Mouse (Mus musculus) left cerebral cortex, postnatal 14 days (tissue): ENCODE data around the gene Tmem50b. TPM values are rescaled to one million over a fixed set of nuclear protein-coding genes. Genes with fewer than 3 reads are reported as not detected.
"Not testable (repeated sequence)": the region's sequence is repeated elsewhere in the genome, so short reads cannot be mapped to it uniquely, and the experiment has no call there.

Source experiments
- DNase-seq, 2 experiments: peaks; one replicate each; pipeline ENCODE4 v3.0.0; 2021 to 2022; ENCODE audit warnings: low spot score in 2 of 2, mixed read lengths in 1 of 2
- intact Hi-C: fragments of 180-260 bp; cut with DNase I; formaldehyde crosslinking; loops from one replicate; pipeline ENCODE4 v1.15.1; 2025
- long read RNA-seq, 2 experiments: library from polyadenylated mRNA; stranded (forward); transcript quantifications; one replicate each; pipeline ENCODE4 v2.0.0; 2021
- total RNA-seq, 2 experiments: library from RNA; stranded (reverse); gene quantifications; 2 replicates each; pipeline ENCODE4 v1.2.3; 2021

Gene Tmem50b
- total RNA-seq: 100 to 1,000 TPM; 104 to 110 TPM
- long read RNA-seq, experiment 1, transcript Tmem50b-201 (7 exons, 2,347 nt): major isoform, 183 of 203 reads
- long read RNA-seq, experiment 1, partial matches to known transcripts: 2 of 203 reads
- long read RNA-seq, experiment 1, other reads (novel, unspliced or antisense): 18 of 203 reads
- long read RNA-seq, experiment 2, transcript Tmem50b-201 (7 exons, 2,347 nt): major isoform, 147 of 166 reads
- long read RNA-seq, experiment 2, partial matches to known transcripts: 3 of 166 reads
- long read RNA-seq, experiment 2, other reads (novel, unspliced or antisense): 16 of 166 reads

DNA sequence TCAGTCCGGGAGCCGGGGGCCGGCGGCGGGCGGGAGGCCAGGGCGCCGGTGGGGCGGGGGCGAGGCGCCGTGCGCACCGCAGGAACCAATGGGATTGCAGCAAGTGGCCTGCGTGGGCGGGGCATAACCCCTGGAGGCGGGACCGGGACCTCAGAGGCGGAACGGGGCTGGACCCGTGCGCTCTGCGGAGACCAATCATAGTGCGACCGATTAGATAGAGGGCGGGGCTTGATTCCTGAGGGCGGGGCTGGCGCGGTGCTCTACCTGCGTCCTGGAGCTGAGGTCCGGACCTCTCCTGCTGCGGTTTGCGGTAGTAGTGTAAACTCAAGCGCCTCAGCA, at the start of gene Tmem50b:
Tmem50b (minus strand) TSS at position 129 of the 339 bp plus-strand sequence.
- DNase-seq: peak; percentile 98 to 99
- intact Hi-C loops: loop anchor here (5.0 kb wide), 1 partner anchor 45 kb away; no protein-coding TSS in a partner anchor

DNA sequence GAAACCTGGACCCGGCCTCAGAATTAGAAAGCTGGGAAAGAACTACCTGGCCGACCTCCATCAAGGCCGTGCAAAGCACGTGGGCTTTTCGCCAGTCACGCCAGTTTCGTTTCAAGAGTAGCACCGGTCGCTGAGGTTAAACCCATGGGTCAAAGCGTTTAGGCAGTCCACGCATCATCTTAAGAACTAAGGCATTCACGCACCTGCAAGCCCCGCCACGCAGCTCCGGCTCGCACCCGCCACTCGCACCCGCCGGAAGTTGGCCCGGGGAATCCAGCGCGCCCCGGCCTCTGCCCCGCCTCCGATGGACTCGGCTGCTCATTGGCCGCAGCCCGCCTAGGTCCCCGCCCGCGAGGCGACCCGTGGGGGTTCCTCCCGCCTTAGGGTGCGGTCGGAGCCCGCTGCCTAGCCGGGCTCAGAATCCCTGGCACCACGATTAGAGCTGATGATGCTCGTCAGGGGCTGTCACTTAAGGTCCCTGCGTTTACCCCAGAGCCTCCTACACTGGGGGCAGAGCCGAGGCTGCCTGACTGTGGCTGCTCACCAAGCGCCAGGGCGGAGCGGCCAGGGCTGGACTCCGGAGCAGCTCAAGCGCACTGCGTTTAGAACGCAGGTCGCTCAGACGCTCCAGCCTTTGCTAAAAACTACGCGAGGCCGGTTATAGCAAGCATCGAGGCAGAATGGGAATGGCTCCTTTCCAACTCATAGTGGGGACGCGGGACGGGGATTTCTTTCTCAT, 49.2 kb upstream of the Tmem50b start, which contains the start of gene Gart:
Gart (minus strand) TSS at position 272 of the 739 bp plus-strand sequence.
- intact Hi-C loops: no loop called here
- peak; percentile 91 to 92 for DNase-seq

DNA sequence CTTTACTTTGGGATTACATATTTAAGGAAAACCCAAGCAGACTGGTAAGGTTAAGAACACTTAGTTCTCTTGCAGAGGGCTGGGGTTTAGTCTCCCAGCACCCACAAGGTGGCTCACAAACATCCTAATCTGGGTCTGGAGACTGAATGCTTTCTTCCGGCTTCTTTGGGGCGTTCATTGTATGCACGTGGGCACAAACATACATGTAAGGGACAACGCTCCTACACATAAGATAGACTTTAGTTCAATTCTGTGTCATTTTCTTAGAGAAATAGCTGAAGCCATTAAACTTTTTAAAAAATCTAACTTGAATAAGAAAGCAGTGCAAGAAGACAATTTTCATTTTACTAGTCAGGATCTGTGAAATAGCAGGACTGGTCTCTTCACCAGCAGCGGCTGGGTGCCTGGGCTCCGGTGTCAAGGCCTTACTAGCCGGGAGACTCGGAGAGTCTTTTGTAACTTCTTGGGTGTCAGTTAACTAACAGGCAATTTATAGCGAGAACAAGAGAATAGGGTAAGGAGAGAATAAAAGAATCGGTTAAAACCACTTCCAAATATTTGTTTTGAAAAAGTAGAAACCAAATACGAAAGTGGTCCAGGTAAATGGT, 48.5 kb upstream of the Tmem50b start:
- no peak for DNase-seq
- intact Hi-C loops: no loop called here

DNA sequence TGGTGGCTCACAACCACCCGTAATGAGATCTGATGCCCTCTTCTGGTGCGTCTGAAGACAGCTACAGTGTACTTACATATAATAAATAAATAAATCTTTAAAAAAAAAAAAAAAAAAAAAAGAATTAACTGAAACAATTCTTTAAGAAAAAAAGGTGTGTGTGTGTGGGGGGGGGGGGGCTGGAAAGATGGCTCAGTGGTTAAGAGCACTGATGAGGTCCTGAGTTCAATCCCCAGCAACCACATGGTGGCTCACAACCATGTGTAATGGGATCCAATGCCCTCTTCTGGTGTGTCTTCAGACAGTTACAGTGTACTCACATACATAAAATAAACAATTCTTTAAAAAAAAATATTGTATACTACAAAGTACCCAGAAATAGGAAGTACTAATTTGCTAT, 47.8 kb upstream of the Tmem50b start:
- intact Hi-C loops, DNase-seq: not testable (repeated sequence)

DNA sequence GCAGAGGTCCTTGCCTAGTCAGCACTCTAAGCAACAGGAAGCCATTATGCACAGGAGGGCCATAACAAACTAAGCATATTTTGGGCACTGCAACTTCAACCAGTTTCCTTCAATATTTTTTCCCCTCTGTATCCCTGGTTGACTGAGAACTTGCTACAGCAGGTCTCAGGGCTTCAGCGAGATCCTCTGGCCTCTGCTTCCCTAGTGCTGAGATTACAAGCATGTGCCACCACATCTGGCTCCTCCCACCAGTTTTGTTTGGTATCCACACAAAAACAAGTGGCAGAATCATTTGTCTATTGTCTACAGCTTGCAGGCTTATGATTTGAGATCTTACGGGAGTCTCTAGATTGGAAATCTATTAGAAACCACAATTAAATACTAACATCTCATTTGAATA, 47.3 kb upstream of the Tmem50b start:
- no peak for DNase-seq
- intact Hi-C loops: no loop called here

DNA sequence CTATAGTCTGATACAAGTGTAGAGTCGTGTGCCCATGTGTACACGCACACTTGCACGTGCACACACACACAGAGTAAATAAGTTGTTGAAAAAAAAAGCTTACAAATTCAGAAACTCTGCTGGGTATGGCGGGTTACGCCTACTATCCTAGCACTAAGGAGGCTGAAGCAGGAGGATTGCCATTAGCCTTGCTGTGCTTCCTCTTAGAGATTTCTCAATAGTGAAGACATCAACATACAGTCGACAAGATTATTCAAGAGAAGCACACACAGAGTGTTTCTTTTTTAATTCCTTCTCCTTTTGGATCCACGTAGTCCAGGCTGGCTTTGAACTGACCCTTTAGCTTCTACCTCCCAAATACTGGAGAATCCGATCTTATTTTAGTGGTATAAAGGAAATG, 42.6 kb upstream of the Tmem50b start:
- intact Hi-C loops: no loop called here
- no peak for DNase-seq

DNA sequence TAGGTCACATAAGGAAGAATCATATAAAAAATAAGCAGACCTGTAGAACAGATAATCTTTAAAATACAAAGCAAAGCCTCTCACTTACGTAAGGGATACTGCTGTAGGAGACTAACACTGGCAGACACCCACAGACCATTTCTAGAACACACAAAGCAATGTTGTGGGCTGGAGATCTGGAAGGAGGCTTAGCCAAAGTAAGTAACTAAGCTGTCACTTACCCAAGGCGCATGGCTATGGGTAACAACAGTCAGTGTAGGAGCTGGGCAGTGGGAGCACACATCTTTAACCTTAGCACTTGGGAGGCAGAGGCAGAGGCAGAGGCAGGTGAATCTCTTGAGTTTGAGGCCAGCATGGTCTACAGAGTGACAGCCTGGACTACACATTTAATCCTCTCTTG, 42.0 kb upstream of the Tmem50b start:
- no peak for DNase-seq
- intact Hi-C loops: no loop called here

DNA sequence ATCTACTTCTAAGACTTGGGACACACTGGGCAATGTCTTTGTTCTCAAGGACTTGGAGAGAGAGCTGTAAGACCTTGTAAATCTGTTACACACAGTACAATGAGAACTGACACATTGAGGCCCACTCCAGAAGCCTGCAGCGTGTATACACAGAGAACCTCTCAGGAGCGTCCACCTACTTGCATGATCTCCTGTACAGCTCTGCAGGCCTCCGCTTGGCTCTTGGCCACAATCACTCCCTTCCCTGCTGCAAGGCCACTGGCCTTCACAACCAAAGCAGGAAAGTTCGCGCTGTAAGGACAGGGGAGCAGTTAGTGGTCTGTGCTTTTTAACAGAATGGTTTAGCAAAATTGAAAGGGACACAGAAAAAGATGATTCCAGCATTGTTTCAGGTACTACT, 41.6 kb upstream of the Tmem50b start:
- no peak for DNase-seq
- intact Hi-C loops: no loop called here

DNA sequence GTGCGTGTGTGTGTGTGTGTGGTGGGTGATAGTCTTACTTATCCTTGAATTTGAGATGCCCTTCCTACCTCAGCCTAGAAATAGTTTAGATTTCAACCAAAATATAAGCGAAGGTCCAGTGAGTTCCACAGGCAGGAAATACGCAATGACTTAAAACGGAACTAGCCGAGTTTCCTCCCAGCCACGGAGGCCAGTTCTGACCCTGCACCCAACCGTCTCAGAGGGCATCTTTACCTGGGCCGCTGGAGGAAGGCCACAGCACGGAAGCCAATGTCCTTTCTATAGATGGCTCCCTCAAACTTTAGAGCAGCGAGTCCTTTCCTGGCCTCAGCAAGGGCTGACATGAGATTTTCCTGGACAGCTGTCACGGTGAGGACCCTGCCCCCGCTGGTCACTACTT, 36.0 kb upstream of the Tmem50b start:
- no peak for DNase-seq
- intact Hi-C loops: no loop called here

DNA sequence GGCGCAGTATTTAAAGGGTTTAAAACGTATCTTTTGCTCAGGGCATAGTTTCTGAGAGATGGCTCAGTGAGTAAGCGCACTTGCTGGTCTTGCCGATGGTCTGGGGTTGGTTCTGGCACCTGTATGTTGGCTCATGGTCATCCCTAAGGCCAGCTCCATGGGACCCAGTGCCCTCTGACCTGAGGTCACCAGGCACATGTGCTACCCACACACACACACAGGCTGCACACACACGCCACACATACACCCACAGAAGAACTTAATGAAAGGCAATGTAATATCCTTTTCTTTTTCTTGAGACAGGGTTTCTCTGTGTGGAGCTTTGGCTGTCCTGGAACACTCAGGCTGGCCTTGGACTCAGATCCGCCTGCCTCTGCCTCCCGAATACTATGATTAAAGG, 35.3 kb upstream of the Tmem50b start:
- no peak for DNase-seq
- intact Hi-C loops: no loop called here

DNA sequence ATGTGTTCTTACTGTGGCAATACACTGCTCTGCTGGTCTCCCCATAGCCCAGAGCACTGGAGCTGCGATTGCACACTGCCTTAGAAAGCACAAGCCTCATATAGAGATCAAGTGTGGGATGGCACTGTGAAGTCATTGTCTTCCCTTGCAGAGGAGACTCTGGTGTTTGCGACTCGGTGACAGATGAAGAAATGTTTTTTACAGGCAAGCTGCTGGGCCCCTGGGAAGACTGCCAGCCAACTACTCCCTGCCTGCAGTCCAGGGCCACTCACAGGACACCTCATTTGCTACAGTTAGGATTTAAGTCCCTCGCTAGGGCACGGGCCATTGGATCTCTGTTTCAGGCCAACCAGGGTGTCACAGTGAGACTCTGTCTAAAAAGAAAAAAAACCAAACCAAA, 34.8 kb upstream of the Tmem50b start:
- intact Hi-C loops: no loop called here
- DNase-seq: no peak

DNA sequence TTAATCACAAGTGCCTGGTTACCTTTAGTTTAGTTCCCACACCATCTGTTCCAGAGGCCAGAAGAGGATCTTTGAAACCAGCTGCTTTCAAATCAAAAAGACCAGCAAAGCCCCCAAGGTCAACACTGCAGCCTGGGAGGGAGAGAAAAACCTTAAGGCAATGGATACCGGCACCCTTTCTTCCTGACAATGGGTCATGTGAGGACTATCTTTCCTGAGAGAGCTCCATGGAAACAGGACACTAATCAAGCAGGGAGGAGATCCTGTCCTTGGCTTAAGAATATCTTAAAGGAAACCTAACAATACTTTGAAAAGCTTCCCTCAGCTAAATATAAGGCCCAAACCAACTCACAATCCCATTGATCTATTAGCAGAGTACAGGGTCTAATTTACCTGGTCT, 33.0 kb upstream of the Tmem50b start:
- intact Hi-C loops: no loop called here
- DNase-seq: no peak

DNA sequence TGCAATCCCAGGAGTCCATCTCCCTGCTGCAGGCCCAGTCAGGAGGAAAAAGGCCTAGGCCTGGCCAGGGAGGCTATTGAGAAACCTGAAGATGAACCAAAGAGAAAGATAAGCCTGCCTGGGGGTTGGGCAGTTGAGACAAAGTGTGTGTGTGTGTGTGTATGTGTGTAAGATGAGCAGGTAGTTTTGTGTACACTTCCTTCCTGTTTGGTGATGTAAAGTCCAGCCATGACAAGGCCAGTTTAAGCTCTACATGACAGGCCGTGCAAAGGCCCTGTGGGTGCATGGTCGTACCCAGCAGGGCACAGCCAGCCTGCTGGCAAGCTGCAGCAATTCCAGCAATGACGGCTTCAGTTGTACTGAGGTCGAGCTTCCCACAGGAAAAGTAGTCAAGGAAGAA, 32.1 kb upstream of the Tmem50b start:
- intact Hi-C loops: no loop called here
- no peak for DNase-seq

DNA sequence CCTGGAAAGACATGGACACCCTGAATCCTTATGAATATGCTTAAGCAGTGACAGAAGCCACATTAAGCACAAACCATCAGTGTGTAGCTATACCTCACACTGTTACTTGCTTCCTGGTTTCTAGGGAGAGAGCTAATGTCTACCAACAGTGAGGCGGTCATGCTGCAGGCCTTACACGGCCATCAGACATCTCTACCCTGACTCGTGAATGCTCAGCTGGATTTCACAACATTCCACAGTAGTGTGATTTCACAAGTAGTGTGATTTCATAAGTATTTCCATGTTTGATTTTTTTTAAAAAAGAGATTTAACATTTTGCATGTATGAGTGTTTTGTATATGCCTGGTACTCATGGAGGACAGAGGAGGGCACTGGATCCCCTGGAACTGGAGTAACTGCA, 31.1 kb upstream of the Tmem50b start:
- DNase-seq: no peak
- intact Hi-C loops: no loop called here

DNA sequence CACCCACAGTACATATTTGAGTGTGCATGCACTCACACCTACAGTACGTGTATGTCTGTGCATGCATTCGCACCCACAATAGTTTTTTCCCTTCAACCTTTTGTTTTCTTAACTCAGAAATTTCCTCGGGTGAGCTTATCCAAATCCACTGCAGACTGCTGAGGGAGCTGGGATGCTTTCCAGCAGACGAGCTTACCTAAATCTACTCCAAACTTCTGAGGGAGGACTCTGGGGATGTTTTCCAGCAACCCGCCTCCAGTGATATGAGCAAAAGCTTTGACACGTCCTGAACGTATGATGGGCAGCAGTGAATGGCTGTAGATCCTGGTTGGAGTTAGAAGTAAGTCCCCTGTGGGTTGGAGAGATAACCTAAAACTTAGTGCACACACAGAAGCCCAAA, 30.2 kb upstream of the Tmem50b start:
- intact Hi-C loops: no loop called here
- DNase-seq: no peak

DNA sequence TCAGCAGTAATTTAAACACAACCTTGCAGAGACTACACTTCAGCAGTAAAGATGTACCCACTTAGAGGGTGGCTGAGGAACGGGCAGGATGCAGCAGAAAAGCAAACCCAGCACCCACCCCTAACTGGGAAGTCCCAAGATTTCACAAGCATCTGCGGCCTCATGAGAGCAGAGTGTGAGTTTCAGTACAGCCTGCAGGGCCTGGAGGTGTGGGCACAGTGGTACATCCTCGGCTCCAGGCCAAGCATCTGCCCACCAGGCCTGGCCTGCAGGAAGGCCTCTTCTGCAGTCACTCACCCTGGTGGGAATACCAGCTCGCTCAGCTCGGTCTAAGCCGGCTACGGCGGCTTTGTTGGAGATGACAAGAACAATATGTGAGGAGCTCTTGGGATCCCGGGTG, 25.5 kb upstream of the Tmem50b start:
- intact Hi-C loops: no loop called here
- no peak for DNase-seq

DNA sequence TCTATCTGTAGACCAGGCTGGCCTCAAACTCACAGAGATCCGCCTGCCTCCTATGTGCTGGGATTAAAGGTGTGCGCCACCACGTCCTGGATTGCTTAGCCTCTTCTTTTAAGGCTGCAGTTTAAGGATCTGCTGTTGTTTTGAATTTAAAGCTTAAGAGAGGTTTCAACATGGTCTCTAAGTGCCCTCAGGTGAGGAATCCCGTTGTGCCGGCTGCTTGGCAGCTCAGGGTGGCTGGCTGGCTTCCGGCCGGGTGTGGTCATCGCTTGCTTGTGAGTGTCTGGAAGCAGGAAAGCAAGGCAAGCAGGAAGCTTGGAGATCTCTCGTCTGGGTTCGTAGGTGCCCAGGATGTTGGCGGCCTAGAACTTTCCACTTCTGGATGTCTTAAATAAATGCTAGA, 23.4 kb upstream of the Tmem50b start:
- intact Hi-C loops: no loop called here

DNA sequence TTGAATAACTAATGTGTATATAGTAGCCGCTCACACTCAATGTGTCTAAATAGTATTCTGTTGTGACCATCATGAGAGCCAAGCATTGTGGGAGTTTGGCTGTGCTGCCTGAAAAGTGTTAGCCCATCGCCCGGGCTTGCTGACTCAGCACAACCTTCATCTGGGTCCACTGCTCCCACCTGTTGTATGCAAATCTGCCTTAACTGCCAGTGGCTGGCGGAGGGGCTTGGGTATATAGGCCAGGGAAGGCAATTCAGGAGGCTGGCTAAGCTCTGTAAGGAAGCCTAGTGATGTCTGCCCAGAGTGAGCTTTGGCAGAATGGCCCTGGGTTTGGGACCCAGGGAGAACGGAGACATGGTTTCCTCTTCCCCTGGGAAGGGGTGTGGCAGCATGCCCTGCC, 22.6 kb upstream of the Tmem50b start:
- intact Hi-C loops: no loop called here
- no peak for DNase-seq

More for the DNA sequence above, 23.4 kb upstream of the Tmem50b start:
- no peak for DNase-seq

DNA sequence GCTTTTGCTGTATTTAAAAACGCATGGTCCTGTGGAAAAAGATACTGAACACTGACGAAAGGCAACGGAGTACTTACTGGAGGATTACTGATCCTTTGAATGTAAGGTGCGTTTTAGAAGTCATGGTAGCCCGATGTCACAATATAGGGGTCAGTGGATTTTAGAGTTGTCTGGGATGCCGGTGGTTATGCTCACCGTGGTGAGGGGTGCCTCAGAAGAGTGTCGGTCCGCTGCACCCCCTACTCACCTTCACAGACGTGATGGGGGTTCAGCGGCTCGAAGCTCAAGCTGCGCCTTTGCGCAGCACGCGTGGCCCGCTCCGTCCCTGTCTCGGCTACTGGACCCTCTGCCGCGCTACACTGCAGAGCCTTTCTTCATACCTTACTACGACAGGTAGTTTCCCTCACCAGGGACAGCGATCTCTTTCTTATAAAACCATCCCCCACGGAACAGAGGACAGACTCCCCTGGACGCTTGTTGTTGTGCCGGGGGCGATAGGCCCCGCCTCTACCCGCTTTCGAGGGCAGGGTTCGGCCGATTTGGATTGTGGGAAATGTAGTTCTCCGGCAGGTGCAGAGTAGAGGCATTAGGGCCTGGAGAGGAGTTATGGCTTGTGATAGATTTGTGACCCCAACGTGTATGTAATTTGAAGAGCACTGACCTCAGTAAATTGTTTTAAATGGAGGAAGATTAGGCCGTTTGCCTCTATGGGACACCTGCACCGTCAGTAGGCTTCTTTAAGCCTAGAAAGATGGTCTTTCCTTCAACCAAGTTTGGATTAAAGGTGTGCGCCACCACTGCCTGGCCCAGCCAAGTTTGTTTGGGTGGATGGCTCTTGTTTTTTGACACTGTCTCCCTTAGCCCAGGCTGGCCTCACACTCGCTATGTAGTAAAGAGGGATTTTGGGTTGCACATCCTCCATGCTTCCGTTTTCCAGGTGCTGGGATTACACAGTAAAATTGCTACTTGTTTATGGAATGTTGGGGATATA, 21.2 kb upstream of the Tmem50b start, which contains the start of gene Dnajc28:
Dnajc28 (minus strand) TSS at position 516 of the 991 bp plus-strand sequence.
- intact Hi-C loops: no loop called here
- peak; percentile 66 to 81 for DNase-seq
